Mouse (Mus musculus) neural tube, postnatal 0 days (tissue): ENCODE measurements around the gene Tpo. TPM values are rescaled to one million over a fixed set of nuclear protein-coding genes. Genes with fewer than 3 reads are reported as not detected.

ENCODE experiments used
- polyA plus RNA-seq: library from polyadenylated mRNA; unstranded; fragments of >200 nt; fragmentation: Nextera tagmentation; extraction: Ambion mirVana; gene quantifications from 2 replicates; pipeline ENCODE4 v1.2.1, GENCODE M21; 2015

Tpo gene
- polyA plus RNA-seq: 0.32 and 0.82 TPM in 2 replicates

GRCm38 (mm10) chr12:30132524-30132923, at the start of gene Tpo:
Tpo (minus strand) TSS chr12:30132624.

Other genes starting within 250 kb of the Tpo start
- gene Pxdn, start 195.0 kb downstream of the Tpo start, polyA plus RNA-seq: 20.0 and 25.6 TPM in 2 replicates
- 7.3 TPM in 2 replicates for gene Sntg2, start 240.8 kb upstream of the Tpo start, polyA plus RNA-seq